ENCODE assay signal across 8 mouse cellular contexts in the genomic region with DNA sequence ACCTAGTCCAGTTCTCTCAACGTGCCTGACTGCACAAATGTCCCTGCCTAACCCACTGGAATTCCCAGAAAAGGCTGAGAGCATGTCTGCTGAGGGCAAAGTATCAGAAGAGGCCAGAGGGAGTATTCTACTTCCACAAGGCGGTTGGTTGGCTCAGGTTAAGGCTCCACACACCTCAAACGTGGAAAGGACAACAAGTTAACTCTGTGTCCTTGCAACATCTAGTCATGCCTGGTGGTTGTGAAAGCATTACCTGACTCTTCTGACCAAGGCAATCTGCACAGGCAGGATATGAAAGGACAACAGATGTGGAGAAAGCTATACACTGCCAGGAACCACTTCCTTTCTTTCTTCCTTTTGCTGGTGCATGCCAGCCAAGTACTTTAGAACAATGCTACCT. TPM values are rescaled to one million over a fixed set of nuclear protein-coding genes. Genes with fewer than 3 reads are reported as not detected.
DNase-seq lines count a peak whose midpoint lies in the region; ATAC-seq lines count a peak whose summit lies in the region.

No protein-coding gene starts in this region.

- DNase-seq in kidney, adult 9 months, result peak; percentile 92
- peak; percentile 61 for DNase-seq in lung, postnatal 36 days
- DNase-seq in gastrocnemius, adult 8-10 months (ENCODE audit: low spot score in 2 of 2), result no peak
- DNase-seq in right cerebral cortex, adult 2 months (ENCODE audit: low spot score in 2 of 2), result no peak

- H3K9ac ChIP-seq in hindbrain, embryonic 16.5 days (ENCODE audit: low read depth, low read length), result no peak overlapping the region
- no peak overlapping the region for H3K9ac ChIP-seq in hindbrain, embryonic 13.5 days

- WGBS in hindbrain, embryonic 16.5 days, result 72% methylated on average over 3 of the region's 3 CpGs
- WGBS in hindbrain, embryonic 13.5 days, result 79% methylated on average over 3 of the region's 3 CpGs

- H3K27ac ChIP-seq in hindbrain, embryonic 16.5 days (ENCODE audit: low read depth, low read length), result no peak overlapping the region
- H3K27ac ChIP-seq in hindbrain, embryonic 13.5 days, result no peak overlapping the region
- H3K27ac ChIP-seq in brown adipose tissue, adult 24 weeks (replicated peaks; ENCODE audit: low read depth, low read length), result peak overlapping the region; percentile 73

- H3K4me2 ChIP-seq in hindbrain, embryonic 16.5 days (ENCODE audit: low read length), result peak overlapping the region; percentile 98
- H3K4me2 ChIP-seq in hindbrain, embryonic 13.5 days, result no peak overlapping the region

- no peak for ATAC-seq in hindbrain, embryonic 16.5 days
- ATAC-seq in hindbrain, embryonic 13.5 days (ENCODE audit: low FRiP score), result no peak
- ATAC-seq in monocyte, adult 5-6 weeks (replicated peaks; ENCODE audit: insufficient number of reproducible peaks, low FRiP score, low TSS enrichment, poor library complexity, severe bottlenecking), result no peak

- no peaks in the 10 kb centered on the region for H3K27me3 ChIP-seq in hindbrain, embryonic 16.5 days (replicated peaks; ENCODE audit: control insufficient read depth, insufficient read depth, low read length)
- 0 out of 2 replicates have a peak, but pooled peaks cover 4% of the 10 kb centered on the region for H3K27me3 ChIP-seq in hindbrain, embryonic 13.5 days

- H3K9me3 ChIP-seq in hindbrain, embryonic 16.5 days (ENCODE audit: control insufficient read depth, low read length), result no peaks in the 10 kb centered on the region
- no peaks in the 10 kb centered on the region for H3K9me3 ChIP-seq in hindbrain, embryonic 13.5 days

- no peaks in the 10 kb centered on the region for H3K36me3 ChIP-seq in hindbrain, embryonic 16.5 days (ENCODE audit: control insufficient read depth, insufficient read depth, low read length)
- no peaks in the 10 kb centered on the region for H3K36me3 ChIP-seq in hindbrain, embryonic 13.5 days

- H3K4me1 ChIP-seq in hindbrain, embryonic 16.5 days (ENCODE audit: control insufficient read depth, insufficient read depth, low read depth, low read length), result peaks cover 14% of the 10 kb centered on the region
- peaks cover 15% of the 10 kb centered on the region for H3K4me1 ChIP-seq in hindbrain, embryonic 13.5 days (replicated peaks)
- H3K4me1 ChIP-seq in brown adipose tissue, adult 24 weeks (ENCODE audit: control insufficient read depth, insufficient read depth, insufficient read length, low read length), result peaks cover 5% of the 10 kb centered on the region; the same call in 1 of the 2 replicates

- H3K4me3 ChIP-seq in hindbrain, embryonic 16.5 days (ENCODE audit: low read length), result no peak overlapping the region
- H3K4me3 ChIP-seq in hindbrain, embryonic 13.5 days, result no peak overlapping the region
- peak overlapping the region; percentile 0; the same call in 1 of the 2 replicates for H3K4me3 ChIP-seq in brown adipose tissue, adult 24 weeks (ENCODE audit: insufficient read depth, low read depth, low read length)

RNA-seq across cellular contexts. Expression of a gene that starts 2.0 kb away (rescaled TPM):
- 15.7 and 15.9 TPM in 2 replicates for polyA plus RNA-seq in hindbrain, embryonic 16.5 days (2015; fragmentation: Nextera tagmentation; extraction: Ambion mirVana)
- 5.3 and 6.7 TPM in 2 replicates for polyA plus RNA-seq in hindbrain, embryonic 13.5 days (2015; fragmentation: Nextera tagmentation; extraction: Ambion mirVana)
- 42.2 and 64.7 TPM in 2 replicates for polyA plus RNA-seq in brown adipose tissue, adult 24 weeks (2012; ENCODE audit: insufficient read depth, insufficient read length, missing spikeins)
- 2.1 to 6.1 TPM (median 5.5 TPM) in 3 replicates for total RNA-seq in monocyte, adult 5-6 weeks (2017)
- 1 to 10 TPM in 3 of 4 experiments, under 1 TPM in 1; 0.75 to 3.4 (median 1.8) TPM for total RNA-seq in gastrocnemius, adult 8-10 months (2022)

Comparison
In these comparisons a context has a peak if more than half of its experiments do, and no peak if none do; other contexts are left out.
1. DNase-seq: peak in kidney, adult 9 months (single experiment) and lung, postnatal 36 days (single experiment); none in gastrocnemius, adult 8-10 months (0 of 2) and right cerebral cortex, adult 2 months (0 of 2).